Mouse (Mus musculus) monocyte, adult 5-6 weeks (primary cell): ENCODE measurements around the gene Nans. TPM values are rescaled to one million over a fixed set of nuclear protein-coding genes. Genes with fewer than 3 reads are reported as not detected.

ENCODE experiments used
- ATAC-seq: fragments of 153-309, 156-312 bp; replicated peaks from 2 replicates; pipeline ENCODE4 v1.8.0; 2017; ENCODE audit warnings: mild to moderate bottlenecking; ENCODE audit not compliant: low TSS enrichment, insufficient number of reproducible peaks, severe bottlenecking, poor library complexity, low FRiP score
- total RNA-seq: library from RNA; stranded (forward); fragments of 200-1000, 200-491, 200-594 nt; gene quantifications from 3 replicates; pipeline ENCODE4 v1.2.3, GENCODE M21; 2017

Gene Nans
- total RNA-seq: 38.6 to 51.6 TPM (median 42.3 TPM) in 3 replicates

DNA sequence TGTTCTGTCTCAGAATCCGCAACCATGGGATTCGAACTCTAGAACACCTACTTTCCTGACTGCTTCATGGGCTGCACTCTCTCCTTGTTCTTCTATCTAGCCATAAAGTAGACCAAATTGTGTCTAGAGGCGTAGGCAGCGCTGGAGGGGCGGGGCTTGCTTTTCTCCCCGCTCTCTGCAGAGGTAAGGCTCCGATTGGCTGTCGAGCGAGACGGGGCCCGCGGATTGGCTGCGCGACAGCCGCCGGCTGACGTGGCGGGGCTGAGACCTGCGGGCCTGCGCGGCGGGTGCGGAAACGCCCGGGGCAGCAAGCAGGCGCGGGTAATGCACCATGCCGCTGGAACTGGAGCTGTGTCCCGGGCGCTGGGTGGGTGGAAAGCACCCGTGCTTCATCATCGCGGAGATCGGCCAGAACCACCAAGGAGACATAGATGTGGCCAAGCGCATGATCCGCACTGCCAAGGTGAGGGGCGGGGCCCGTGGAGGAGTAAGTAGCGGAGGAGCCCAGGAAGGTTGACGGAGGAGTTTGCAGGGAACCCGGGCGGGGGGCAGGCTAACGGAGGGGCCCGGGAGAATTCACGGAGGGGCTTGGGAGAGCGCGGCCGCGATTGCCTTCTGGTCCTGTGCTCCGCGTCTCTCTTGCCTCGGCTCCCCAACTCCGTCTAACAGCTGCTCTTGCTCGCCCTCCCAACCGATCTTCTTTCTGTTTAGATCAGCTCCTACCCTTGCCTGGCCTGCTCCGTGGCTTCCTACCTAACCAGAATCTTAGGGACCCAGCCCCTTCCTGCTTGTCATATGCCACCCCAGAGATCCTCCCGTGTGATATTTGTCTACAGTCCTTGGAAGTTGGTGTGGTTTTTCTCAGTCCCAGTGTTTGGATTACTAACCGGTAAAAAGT is at the start of gene Nans:
TSS of gene Nans (plus strand) at position 221 of the 898 bp plus-strand sequence.
- ATAC-seq: peak; percentile 86

DNA sequence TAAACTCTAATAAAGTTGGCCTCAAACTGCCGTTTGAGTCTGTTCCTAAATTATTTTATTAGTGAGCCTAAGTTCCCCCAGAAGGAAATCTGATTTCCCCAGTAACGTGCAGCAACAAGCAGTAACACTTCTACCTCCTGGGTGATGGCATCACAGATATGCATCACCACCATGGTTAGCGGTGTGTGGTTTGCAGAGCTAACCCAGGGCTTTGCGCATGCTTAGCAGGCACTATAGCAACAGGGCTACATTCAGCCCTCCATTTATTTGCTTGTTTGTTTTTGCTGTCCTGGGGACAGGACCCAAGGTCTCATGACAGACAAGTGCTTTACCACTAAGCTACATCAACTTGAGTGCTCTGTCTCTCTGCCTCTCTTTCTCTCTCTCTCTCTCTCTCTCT is 46.5 kb upstream of the Nans start:
- ATAC-seq: peak; percentile 92

DNA sequence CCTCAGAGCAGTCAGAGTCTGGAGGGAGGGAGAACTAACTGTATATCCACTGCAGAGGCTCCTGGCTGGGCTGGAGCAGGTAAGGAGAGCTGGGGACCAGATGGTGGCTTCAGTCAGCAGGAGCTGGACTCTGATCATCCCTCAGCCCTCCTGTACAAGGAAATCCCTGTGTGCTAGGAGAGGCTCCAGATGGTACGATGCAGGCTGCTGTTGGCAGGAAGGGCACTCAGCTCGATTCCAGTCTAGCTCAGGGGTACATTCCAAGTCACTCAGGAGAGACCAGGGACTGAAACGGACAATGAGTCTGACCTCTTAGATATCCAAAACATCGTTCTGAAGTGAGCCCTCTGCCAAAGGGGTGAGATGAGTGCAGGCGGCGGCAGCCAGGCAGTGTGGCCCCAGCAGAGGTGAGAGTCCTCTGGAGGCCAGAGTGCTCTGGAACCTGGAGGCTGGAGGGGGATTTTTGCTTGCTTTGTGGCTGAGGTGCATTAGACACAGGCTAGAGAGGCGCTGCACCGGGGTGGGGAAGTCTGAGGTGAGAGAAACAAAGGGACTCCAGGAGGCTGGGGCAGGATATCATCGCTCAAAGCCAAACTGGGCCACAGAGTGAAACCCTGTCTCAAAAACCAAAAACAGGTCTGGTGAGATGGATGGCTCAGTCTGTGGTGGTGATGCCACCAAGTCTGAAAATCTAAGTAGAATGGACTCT is 43.7 kb upstream of the Nans start:
- no peak for ATAC-seq

DNA sequence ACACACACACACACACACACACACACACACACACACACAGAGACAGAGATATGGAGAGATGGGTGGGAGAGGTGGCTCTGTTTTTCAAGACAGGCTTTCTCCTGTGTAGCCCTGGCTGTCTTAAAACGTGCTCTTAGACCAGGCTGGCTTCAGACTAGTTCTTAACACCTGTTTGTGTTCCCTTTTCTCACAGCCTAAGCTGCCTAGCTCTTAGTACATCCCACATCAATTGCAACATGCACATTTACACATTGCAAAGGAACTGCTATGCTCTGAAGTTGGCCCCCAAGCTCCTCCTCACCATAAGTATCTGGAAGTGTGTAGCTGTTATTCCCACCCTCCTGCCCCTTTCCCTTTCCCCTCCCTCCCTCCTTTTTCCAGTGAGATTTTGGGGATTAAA is 41.6 kb upstream of the Nans start:
- no peak for ATAC-seq

DNA sequence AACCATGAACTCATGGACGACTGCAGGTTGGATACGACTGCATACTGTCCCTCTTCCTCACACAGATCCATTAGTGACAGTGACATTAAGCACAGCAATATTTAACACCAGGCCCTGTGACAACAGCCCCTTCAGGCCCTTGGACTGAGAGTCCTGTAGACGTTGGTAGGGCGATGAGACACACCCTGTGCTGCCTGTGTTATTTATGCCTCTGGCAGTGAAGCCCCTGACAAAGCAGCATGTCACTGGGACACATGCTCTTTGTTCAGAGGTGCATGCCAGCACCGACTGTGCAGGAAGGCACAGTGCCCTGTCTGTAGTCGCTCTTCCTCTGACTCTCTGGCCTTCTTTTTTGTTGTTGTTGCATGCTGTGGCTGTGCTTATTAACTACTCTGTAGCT is 40.2 kb upstream of the Nans start:
- ATAC-seq: no peak

DNA sequence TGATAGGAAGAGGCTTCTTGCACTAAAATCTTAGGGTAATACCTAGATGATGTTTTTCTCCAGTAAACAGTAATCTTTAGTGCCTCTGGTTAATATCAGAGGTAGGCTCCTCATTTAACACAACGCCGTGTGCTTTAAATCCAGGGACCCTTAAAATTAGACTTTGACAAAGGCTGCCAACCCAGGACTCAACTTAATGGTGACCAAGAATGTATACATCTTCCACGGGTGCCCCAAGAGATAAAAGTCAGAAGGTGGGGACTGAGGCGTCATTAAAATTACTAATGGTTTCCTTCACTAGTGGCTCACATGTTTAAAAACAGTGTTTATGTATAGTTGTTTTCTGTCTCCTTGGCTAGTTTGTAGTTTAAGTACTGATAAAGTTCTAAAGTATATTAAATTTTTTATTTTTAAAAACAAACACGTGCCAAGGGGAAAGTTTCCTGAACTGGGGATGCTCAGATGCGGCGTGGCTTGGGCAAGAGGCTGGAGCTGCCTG is 39.0 kb upstream of the Nans start:
- ATAC-seq: no peak

DNA sequence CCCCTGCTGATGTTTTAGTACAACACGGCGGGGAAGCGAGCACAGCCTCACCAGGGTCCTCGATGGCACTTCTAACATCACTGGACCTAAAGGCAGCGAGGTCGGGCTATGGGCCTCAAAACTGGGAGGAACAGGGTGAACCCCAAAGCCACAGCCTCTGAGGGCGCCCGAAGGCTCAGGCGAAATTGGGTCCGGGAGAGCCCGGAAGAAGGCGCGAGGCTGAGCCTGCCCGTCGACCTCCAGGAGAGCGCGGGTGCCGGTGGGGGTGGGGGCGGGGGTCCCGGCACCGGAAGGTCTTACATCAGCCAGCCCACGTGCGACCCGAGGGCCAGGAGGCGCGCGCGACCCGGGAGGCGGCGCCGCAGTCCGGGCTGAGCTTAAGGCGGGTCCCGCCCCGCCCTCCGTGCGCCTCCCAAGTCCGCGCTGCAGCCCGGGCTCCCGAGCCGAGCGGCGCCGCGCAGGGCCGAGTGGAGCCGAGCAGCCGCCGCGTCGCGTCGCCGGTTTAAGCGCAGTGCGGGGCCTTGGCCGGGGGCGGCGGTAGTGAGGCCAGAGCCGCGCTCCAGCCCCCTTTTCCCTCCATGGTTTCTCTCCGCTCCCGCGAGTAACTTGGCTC is 38.4 kb upstream of the Nans start, which contains the start of gene Anp32b:
TSS of gene Anp32b (plus strand) at position 384 of the 613 bp plus-strand sequence.
- ATAC-seq: peak; percentile 60

DNA sequence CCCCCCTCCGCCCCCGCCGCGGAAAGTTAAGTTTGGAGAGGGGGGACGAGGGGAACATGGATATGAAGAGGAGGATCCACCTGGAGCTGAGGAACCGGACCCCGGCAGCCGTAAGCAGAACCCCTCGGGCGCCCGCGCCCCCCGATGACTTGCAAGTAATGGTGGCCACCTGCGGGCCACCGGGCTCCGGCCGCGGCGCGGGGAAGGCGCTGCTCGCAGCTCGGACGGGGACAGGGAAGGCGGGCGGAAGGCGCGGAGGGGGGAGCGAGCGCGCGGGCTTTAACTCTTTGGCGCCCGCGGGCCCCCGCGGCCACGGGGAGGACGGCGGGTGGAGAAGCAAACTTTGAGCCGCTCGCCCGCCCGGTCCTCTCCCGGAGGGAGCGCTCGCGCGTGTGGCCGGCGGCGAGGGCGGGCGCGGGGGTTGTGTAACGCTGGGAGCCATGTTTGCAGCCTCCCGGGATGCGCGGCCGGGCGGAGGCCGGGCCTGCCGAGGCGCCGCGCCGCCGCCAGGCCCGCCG is 37.7 kb upstream of the Nans start:
- ATAC-seq: no peak

DNA sequence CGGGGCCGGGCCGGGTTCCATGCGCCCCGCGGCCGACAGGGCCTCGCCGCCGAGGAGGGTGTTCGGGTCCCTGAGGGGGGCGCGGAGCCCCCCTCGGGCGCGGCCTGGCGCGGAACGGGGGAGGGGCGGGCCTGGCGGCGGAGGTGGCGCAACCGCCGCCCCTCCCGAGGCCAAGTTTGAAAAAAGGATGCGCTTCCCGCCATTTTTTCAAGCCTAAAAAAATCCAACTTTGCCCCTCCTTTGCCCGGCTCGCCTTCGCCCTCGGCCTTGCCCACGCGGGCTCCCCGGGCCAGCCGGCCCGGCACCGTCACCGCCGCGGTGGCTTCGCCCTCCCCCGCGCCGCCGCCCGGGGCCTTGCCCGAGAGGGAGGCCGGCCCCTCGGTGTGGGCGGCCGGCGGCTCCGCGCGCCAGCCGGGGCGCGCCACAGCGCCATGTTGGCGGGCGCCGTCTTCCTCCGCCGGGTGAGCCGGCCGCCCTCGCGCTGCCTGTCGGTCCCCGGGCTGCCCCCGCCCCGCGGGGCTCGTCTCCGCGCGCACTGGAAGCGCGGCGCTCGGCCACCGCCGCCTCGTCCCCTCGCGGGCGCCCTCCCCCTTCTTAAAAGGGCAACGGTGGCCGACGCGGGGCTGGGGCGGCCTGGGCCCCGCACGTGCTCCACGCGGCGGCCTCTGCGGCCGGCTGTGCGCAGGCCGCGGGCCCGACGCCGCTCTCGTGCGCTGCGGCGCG is 37.1 kb upstream of the Nans start:
- no peak for ATAC-seq

DNA sequence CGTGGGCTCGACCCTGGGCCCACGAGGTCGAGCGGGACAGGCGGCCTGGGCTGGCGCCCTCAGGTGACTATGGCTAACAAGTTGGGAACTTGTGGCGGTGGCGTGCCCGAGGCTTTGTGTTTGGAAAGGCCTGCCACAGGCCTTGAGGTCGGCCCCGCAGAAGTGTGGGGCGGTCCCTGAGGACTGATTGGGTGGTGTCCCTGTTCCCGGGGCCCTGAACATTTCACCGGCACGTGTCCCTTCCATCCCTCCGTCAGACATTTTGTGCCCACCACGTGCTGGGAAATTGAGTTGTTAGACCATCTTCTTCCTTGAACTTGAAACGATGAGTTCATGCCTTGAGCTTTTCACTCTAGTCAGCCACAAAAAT is 36.6 kb upstream of the Nans start:
- ATAC-seq: peak; percentile 40; the same call in 1 of the 2 replicates

DNA sequence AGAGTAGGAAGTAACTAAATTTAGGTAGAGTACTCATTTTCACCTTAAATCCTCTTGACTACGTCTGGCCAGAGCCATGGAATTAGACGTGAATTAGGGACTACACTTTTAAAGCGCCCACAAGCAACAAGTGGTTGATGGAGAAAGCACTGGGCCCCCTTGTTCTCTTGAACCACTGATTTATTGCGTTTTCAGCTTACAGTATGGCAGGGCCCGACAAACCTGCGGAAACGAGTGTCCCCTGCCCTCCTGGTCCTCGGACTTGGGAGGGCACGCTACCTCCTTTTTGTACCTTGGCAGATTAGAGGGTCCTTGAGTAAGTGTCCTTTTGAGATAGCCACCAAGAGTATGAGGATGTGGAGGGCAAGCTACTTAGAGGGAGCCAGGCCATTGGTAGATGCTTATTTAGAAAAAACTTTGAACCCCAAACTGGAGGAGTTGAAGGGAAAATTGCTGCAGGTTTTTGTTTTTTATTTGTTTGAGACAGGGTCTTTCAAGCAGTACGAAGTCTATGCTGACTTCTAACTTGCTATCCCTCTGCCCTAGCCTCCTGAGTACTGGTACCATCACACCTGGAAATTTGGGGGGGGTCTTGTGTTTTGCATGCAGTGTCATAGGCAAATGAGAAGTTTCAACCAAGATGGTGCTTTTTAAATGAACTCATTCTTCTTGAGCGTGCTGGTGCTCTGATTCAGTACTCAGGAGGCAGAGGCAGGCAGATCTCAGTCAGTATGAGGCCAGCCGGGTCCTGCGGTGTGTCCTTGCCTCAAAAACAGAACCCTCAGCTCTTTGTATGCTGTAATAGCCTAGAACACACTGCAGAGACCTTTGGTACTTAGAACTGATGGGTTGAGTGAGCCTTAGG is 36.0 kb upstream of the Nans start:
- ATAC-seq: no peak

DNA sequence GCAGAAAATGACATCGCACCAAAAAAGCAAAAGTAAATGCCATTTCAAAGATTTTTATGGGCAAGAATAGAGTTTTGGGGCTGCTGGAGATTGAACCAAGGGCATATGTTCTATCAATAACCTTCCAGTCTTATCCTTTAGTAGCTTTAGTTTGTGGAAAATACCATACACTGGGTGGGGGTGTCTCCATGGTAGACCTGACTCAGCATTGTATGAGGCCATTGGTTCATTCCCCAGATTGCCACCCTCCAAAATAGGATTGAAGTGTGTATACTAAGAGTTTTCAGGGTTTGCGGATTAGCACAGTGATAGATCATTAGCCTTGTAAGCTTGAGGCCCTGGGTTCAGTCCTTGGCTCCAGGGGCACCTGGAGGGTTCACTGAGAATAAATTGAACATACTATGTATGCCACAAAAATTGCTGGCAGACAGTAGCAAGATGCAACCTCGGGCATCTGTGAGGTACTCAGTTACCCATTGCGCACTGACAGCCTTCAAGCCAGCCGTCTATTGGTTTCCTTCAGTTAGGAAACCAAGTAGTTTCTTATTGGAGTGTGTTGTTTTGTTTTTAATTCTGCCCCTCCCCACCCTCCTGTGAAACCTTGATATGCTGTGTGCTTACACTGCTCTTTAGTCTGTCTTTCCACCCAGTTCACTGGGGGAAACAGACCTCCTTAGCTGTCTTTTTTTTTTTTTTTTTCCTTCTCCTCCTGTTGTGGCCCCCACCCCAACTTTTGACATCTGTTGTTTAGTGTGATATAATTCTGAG is 34.8 kb upstream of the Nans start:
- no peak for ATAC-seq

DNA sequence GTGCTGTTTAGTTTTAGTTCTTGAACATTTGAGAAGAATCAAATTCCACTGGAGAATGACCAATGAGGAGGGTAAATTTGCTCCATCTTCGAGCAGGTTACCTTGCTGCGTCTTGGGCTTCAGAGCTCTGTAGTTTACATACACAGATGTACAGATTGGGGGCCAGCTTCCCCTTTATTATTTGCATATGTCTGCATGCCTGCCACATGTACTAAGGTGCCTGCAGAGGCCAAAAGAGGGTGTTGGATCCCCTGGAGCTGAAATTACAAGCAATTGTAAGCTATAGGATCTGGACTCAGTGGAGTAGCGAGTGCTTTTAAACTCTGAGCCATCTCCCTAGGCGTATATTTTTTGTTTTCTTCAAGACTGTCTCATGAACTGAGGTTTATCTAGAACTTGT is 32.3 kb upstream of the Nans start:
- no peak for ATAC-seq

DNA sequence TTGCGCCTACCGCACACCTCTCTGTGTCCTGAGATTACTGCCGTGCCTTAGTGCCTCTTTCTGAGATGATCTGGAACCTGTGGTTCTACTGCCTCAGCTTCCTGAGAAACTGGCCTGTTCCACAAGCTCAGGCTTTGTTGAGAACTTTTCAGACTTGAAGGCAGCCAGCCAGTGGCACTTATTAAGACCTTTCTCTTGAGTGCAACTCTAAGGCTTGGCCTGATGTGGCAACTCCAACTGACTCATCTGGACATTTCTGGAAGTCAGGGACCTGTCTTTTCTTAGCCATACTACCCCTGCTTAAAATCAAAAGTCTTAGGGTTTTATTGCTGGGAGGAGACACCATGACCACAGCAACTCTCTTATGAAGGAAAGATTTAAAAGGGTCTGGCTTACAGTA is 31.9 kb upstream of the Nans start:
- no peak for ATAC-seq

DNA sequence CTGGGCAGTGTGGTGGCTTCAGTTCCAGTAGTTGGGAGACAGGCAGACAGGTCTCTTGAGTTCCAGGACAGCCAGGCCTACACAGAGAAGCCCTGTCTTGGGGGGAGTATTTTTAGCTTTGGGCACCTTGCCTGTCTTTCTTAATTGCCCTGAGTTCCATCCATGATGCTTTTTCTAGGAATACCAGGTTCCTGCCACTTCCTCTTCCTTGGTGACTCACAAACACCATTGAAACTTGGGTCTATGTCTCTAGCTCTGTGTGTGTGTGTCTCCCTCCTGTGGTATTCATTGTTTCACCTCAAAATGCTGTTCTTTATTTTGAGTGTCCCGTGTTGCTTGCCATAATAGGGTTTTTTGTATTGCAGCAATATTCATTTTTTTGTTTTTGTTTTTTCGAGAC is 30.6 kb upstream of the Nans start:
- no peak for ATAC-seq

DNA sequence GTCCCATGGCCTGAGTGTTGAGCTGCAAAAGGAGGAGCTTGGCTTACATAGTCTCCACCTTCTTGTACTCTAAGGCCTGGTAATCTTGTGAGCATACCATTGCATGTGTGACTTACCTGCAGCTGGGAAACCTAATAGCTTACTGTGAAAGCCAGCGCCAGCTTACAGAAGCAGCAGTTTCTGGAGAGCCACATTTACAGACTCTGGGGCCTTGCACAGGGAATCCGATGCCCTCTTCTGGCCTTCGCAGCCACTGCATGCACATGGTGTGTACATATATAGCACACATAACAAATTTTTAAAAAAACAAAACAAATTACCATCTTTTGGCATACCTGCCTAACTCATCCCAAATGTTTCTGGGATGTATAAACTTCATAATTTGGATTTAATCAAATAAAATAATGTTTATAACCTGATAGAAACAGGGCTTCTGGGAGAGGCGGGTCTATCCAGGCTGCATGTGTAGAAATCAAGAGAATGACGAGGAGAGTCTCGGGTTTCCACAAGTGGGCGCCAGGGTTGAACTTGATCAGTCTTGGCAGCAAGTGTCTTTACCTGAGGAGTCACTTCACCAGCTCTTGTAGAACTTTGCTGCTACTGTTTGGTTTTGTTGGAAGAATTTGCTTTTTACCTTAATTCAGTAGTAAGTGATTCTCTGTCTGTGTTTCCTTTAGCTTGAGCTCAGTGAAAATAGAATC is 25.8 kb upstream of the Nans start:
- 0 out of 2 replicates have a peak, but pooled peaks have one; percentile 53 for ATAC-seq
